Mouse (Mus musculus) small intestine, adult 2 months (tissue): ENCODE measurements around the gene Impg1. TPM values are rescaled to one million over a fixed set of nuclear protein-coding genes. Genes with fewer than 3 reads are reported as not detected.

Experiments
- H3K27ac ChIP-seq: fragments of 200-500 bp; 2 replicates; pipeline ENCODE4 v1.5.1; 2012; ENCODE audit warnings: low read depth, low read length, control low read depth, inconsistent platforms; ENCODE audit not compliant: insufficient read depth
- H3K27me3 ChIP-seq: fragments of 200-500 bp; 2 replicates; pipeline ENCODE4 v1.6.1; 2012; ENCODE audit warnings: mild to moderate bottlenecking, moderate library complexity, low read length, inconsistent platforms; ENCODE audit not compliant: control insufficient read depth, insufficient read depth
- H3K36me3 ChIP-seq: fragments of 200-500 bp; 2 replicates; pipeline ENCODE4 v1.6.1; 2012; ENCODE audit warnings: mild to moderate bottlenecking, low read length, control low read depth, inconsistent platforms; ENCODE audit not compliant: control insufficient read depth, insufficient read depth
- H3K4me1 ChIP-seq: fragments of 200-500 bp; 2 replicates; pipeline ENCODE4 v1.6.1; 2012; ENCODE audit warnings: low read length, inconsistent platforms, mixed read lengths; ENCODE audit not compliant: control insufficient read depth, insufficient read depth, insufficient read length
- H3K4me3 ChIP-seq: fragments of 200-500 bp; 2 replicates; pipeline ENCODE4 v1.5.1; 2012; ENCODE audit warnings: low read depth, mild to moderate bottlenecking, control low read depth, inconsistent platforms, low read length, moderate library complexity
- CTCF ChIP-seq: fragments of 200-500 bp; IDR thresholded peaks from 2 replicates; pipeline ENCODE4 v1.5.1; 2012; ENCODE audit warnings: low read depth, mild to moderate bottlenecking, control low read depth, inconsistent platforms, low read length, moderate library complexity, mixed read lengths; ENCODE audit not compliant: insufficient replicate concordance, insufficient read length; ENCODE audit errors: extremely low read depth
- POLR2A ChIP-seq: fragments of 200-500 bp; IDR thresholded peaks from 2 replicates; pipeline ENCODE4 v1.6.1; 2012; ENCODE audit warnings: low read depth, mild to moderate bottlenecking, control low read depth, inconsistent platforms, low read length, moderate library complexity
- WGBS: fragments of 180-500 bp; shearing (Covaris S2); methylation state at CpG from one replicate; pipeline ENCODE4 v1.1.7; 2018; 5-methylcytosine and 5-hydroxymethylcytosine counted together
- polyA plus RNA-seq: library from polyadenylated mRNA; depleted of rRNA; stranded (reverse); fragments of >200 nt; gene quantifications from 2 replicates; pipeline ENCODE4 v1.2.3, GENCODE M21; 2012

The Impg1 gene
- polyA plus RNA-seq, 1 experiment, result not detected

- 78% methylated on average over 5 of the region's 5 CpGs for WGBS
- Histone ChIP-seq H3K4me1 (no peaks in the 10 kb centered on the region), H3K27ac (no peak overlapping the region), H3K27me3 (no peaks in the 10 kb centered on the region), H3K4me3 (no peak overlapping the region), H3K36me3 (no peaks in the 10 kb centered on the region)
- TF ChIP-seq POLR2A, result no peak
- TF ChIP-seq CTCF, result no peak
Observed at GRCm38 (mm10) chr9:80373304-80373739, 92.0 kb downstream of the Impg1 start.

GRCm38 (mm10) chr9:80368636-80369035, 96.6 kb downstream of the Impg1 start:
- no peak overlapping the region for H3K4me3 ChIP-seq
- TF ChIP-seq CTCF (no peak), POLR2A (no peak)
- H3K4me1 ChIP-seq, result no peaks in the 10 kb centered on the region
- 65% methylated on average over 2 of the region's 2 CpGs for WGBS
- no peaks in the 10 kb centered on the region for H3K27me3 ChIP-seq
- H3K27ac ChIP-seq, result no peak overlapping the region
- H3K36me3 ChIP-seq, result no peaks in the 10 kb centered on the region

GRCm38 (mm10) chr9:80367520-80368204, 97.6 kb downstream of the Impg1 start:
- no peaks in the 10 kb centered on the region for H3K27me3 ChIP-seq
- H3K4me1 ChIP-seq, result no peaks in the 10 kb centered on the region
- no peak overlapping the region for H3K4me3 ChIP-seq
- no peaks in the 10 kb centered on the region for H3K36me3 ChIP-seq
- WGBS, result 73% methylated on average over 2 of the region's 2 CpGs
- no peak for TF ChIP-seq POLR2A
- TF ChIP-seq CTCF, result no peak
- no peak overlapping the region for H3K27ac ChIP-seq

DNA sequence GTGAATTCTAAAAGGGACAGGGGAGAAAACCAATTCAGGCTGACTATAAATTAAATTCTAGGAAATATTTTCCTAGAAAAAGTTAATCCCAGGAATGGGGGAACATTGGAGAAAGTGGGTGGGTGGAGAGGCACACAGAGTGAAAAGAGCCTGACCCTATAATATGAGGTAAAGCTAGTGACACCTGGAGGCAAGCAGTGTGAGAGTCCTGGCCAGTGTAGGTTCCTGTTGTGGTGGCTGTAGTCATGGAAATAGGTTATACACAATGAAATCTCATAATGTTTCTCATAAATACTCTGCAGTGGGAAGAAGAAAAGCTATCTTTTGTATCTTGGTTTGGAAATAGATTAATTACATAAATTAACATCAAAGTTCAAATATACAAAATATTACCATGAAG, 105.2 kb downstream of the Impg1 start:
- Histone ChIP-seq H3K4me3 (no peak overlapping the region), H3K27me3 (no peaks in the 10 kb centered on the region), H3K36me3 (no peaks in the 10 kb centered on the region), H3K27ac (no peak overlapping the region), H3K4me1 (no peaks in the 10 kb centered on the region)
- TF ChIP-seq CTCF, result no peak
- TF ChIP-seq POLR2A, result no peak

DNA sequence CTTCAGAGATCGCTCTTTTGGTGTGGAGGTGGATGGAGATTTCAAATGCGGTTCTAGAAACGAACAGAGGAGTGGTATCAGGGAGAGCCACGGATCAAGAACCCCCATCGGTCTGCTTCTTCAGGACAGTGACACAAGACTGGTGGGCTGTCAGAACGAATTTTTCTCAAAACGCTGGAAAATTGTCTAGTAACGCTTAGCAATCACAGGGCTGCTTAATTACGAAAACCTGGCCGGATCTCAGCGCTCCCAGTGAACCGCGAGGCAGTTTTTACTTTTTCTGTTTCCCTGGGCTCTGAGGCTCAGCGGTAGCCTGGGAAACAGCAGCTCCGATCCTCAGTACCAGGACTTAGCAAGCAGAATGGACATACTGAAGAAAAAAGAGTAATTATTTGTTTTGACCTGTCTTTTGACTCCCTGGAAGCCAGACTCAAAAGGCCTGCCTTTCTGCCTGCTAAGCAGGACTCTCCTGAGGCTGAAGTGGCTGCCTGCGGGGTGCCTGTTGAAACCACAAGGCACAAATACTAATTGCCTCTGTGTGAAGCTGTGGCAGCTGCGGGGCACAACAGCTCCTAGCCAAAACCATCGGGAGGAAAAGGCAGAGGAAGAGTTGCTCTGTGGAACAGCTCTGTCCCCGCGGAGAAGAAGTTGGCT, 113.5 kb downstream of the Impg1 start:
- no peak overlapping the region for H3K27ac ChIP-seq
- WGBS, result 56% methylated on average over 20 of the region's 20 CpGs
- no peaks in the 10 kb centered on the region; the same call in 1 of the 2 replicates for H3K27me3 ChIP-seq
- H3K36me3 ChIP-seq, result no peaks in the 10 kb centered on the region
- H3K4me3 ChIP-seq, result peak overlapping the region; percentile 31
- no peaks in the 10 kb centered on the region for H3K4me1 ChIP-seq
- TF ChIP-seq CTCF (no peak), POLR2A (no peak)

DNA sequence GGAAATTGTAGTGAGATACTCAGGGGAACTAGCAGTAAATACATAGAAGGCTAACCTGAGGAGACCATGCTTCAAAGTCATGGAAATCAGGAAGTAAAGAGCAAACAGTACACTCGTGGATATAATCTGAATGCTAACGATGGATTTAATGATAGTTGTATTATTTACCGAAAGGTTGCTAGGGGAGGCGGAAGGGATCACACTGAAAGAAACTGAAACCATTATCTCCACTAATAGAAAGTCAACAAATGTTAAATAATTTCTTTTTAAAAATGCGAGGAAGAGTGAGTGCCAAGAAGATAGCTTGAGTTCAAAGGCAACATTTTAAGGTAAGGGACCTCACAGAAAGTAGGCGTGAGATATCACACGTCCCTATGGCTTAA, 114.0 kb downstream of the Impg1 start:
- WGBS, result 27% methylated on average over 7 of the region's 7 CpGs
- H3K27ac ChIP-seq, result no peak overlapping the region

DNA sequence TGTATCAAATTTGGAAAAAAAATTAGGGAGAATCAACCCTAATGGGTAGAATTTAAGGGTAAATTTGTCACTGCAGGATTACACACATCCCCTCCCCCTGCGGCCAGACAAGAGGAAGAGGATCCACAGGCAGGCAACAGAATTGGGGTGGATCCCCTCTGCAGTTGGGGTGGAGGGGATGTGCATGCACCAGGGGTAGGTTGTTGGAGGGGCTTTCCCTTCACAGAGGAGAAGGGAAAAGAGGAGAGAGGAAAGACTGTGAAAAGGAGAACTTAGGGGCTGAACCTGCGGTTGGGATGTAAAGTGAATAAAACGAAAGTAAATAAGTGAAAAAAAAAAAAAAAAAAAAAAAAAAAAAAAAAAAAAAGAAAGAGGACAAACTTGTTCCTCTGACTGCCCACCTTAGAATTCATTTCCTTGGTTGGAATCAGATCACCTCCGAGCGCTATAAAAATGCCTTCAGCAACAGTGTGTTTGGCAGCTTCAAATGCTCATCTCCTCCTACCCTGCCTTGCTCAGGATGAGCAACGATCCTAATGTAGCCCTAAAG, 120.8 kb downstream of the Impg1 start:
- WGBS, result 71% methylated on average over 6 of the region's 6 CpGs

More for the DNA sequence above, 114.0 kb downstream of the Impg1 start:
- H3K27me3 ChIP-seq, result no peaks in the 10 kb centered on the region; the same call in 1 of the 2 replicates
- TF ChIP-seq CTCF, result no peak
- TF ChIP-seq POLR2A, result no peak
- H3K4me1 ChIP-seq, result no peaks in the 10 kb centered on the region
- H3K4me3 ChIP-seq, result no peak overlapping the region
- H3K36me3 ChIP-seq, result no peaks in the 10 kb centered on the region

More for the DNA sequence above, 120.8 kb downstream of the Impg1 start:
- no peak overlapping the region for H3K4me3 ChIP-seq
- TF ChIP-seq CTCF, result no peak
- no peak for TF ChIP-seq POLR2A
- H3K4me1 ChIP-seq, result no peaks in the 10 kb centered on the region
- H3K36me3 ChIP-seq, result no peaks in the 10 kb centered on the region
- no peak overlapping the region for H3K27ac ChIP-seq
- no peaks in the 10 kb centered on the region for H3K27me3 ChIP-seq
